17 mouse cellular contexts compared by ENCODE assay signal in the genomic region with DNA sequence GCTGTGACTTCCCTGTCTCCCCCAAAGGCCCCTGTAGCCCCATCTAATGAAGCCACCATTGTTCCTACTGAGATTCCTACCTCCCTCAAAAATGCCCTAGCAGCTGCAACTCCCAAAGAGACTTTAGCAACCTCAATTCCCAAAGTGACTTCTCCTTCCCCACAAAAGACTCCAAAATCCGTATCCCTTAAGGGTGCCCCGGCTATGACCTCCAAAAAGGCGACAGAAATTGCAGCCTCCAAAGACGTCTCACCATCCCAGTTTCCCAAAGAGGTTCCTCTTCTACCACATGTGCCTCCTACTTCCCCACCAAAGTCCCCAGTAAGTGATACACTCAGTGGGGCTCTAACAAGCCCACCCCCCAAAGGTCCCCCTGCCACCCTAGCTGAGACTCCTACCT. TPM values are rescaled to one million over a fixed set of nuclear protein-coding genes. Genes with fewer than 3 reads are reported as not detected.
"Had no signal": no experiment of that assay in that cellular context is flagged by ENCODE, and none has a peak within 500 bp of the region (broad histone marks: within the 10 kb centered on the region; RNA-seq: fewer than 3 reads in every experiment).

No protein-coding gene starts in this region.

- H3K27ac ChIP-seq: layer of hippocampus, adult 2 months; limb, embryonic 12.5 days; liver, embryonic 15.5 days; midbrain, embryonic 15.5 days; neural tube, embryonic 12.5 days; stomach, postnatal 0 days had no signal

- ATAC-seq: lung, postnatal 0 days; midbrain, embryonic 15.5 days had no signal

- H3K4me3 ChIP-seq: layer of hippocampus, adult 2 months; limb, embryonic 12.5 days; liver, embryonic 15.5 days; midbrain, embryonic 15.5 days; neural tube, embryonic 12.5 days had no signal

- DNase-seq: kidney, postnatal 10 days; kidney, postnatal 4 days; lung, adult 2 months; lung, postnatal 36 days; thymus, postnatal 4 days had no signal

- H3K9me3 ChIP-seq: limb, embryonic 12.5 days; liver, embryonic 15.5 days; midbrain, embryonic 15.5 days; neural tube, embryonic 12.5 days had no signal

- H3K27me3 ChIP-seq: limb, embryonic 12.5 days; liver, embryonic 15.5 days; midbrain, embryonic 15.5 days; neural tube, embryonic 12.5 days had no signal

- H3K9ac ChIP-seq: liver, embryonic 15.5 days; midbrain, embryonic 15.5 days; neural tube, embryonic 12.5 days had no signal

- H3K4me2 ChIP-seq: limb, embryonic 12.5 days; liver, embryonic 15.5 days; midbrain, embryonic 15.5 days; neural tube, embryonic 12.5 days had no signal

RNA-seq across cellular contexts. Expression of gene Hsd17b6, which starts 34.2 kb away (rescaled TPM):
- total RNA-seq: layer of hippocampus, adult 2 months; layer of hippocampus, postnatal 10 days; left cerebral cortex, postnatal 36 days; megakaryocyte progenitor cell, adult 5-6 weeks; monocyte, adult 5-6 weeks; neutrophil, adult 5-6 weeks had no signal
- polyA plus RNA-seq: limb, embryonic 12.5 days; lung, postnatal 0 days; midbrain, embryonic 15.5 days; neural tube, embryonic 12.5 days had no signal
